Mouse (Mus musculus) right cerebral cortex, adult 2 months (tissue): ENCODE measurements at regions not wholly inside any gene's neighbourhood (a gene's known extent, or its start where the extent isn't known, plus 50 kb on each side); places are given as distances from the start of the nearest gene placed in this dataset.

ENCODE experiments used
- DNase-seq, 2 experiments: peaks; one replicate each; pipeline ENCODE4 v3.0.0; 2021 to 2022; ENCODE audit warnings: low spot score in 2 of 2

- DNase-seq: no peak
Observed at GRCm38 (mm10) chr2:95378296-95378695, 939.7 kb upstream of the Lrrc4c start.

- no peak for DNase-seq
Observed at GRCm38 (mm10) chr2:95376479-95376878, 938.5 kb upstream of the Api5 start.

GRCm38 (mm10) chr2:95366824-95367715, 929.1 kb upstream of the Api5 start:
- DNase-seq: peak in 1 of 2 experiments; percentile 4
